8 mouse cellular contexts compared by ENCODE assay signal in the genomic region with DNA sequence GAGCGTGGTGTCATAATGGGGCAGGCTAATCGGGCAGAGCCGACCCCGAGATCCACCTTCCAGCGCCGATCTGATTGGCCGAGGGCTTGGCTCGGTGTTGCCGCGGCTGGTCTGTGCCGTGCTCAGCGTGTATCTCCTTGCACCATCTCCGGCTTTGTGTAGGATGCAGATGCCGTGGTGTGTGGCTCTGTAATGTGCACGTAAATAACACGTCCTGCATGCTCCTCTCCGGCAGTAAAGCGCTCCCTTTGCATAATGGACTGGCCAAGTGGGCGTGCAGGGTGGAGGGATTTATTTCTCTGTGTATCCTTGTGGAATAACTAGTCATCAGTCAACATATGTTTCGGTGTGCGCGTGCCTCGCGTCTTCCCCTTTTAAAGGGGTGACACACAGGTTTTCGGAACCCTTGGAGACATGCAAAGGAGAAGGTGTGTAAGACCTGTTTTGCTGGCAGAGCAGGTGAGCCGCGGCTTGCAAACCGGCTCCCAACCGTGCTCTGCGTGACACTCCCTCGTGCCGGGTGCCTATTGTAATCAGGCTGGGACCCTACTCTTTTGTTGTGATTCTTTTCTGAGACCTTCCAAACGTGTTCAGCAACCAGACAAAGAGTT. TPM values are rescaled to one million over a fixed set of nuclear protein-coding genes. Genes with fewer than 3 reads are reported as not detected.
DNase-seq lines count a peak whose midpoint lies in the region; ATAC-seq and TF ChIP-seq lines count a peak whose summit lies in the region.

No protein-coding gene starts in this region.

- WGBS in forebrain, embryonic 14.5 days, result under 1% methylated on average over 33 of the region's 33 CpGs
- under 1% methylated on average over 33 of the region's 33 CpGs for WGBS in lung, postnatal 0 days

- intact Hi-C loops in heart, postnatal 36 days (cut with DNase I), result loop anchor here (2.0 to 5.0 kb wide), 4 partner anchors 64 to 332 kb away; partner anchors contain the start of genes Eif4e and Rap1gds1

- H3K4me2 ChIP-seq in forebrain, embryonic 14.5 days (ENCODE audit: low read length), result peak overlapping the region; percentile 83
- H3K4me2 ChIP-seq in lung, postnatal 0 days (replicated peaks; ENCODE audit: low read depth, low read length), result peak overlapping the region; percentile 94

- H3K27ac ChIP-seq in forebrain, embryonic 14.5 days (ENCODE audit: low read depth, low read length), result peak overlapping the region; percentile 93
- H3K27ac ChIP-seq in layer of hippocampus, adult 2 months, result peak overlapping the region; percentile 97
- 0 out of 2 replicates have a peak overlapping the region, but pooled peaks have one; percentile 83 for H3K27ac ChIP-seq in lung, postnatal 0 days (ENCODE audit: low read length)

- TF ChIP-seq EP300 in lung, postnatal 0 days (IDR thresholded peaks at IDR 0.05), result no peak

- peak overlapping the region; percentile 89 for H3K9ac ChIP-seq in forebrain, embryonic 14.5 days (ENCODE audit: low read length)
- H3K9ac ChIP-seq in lung, postnatal 0 days (replicated peaks; ENCODE audit: low read depth), result peak overlapping the region; percentile 50; the same call in 1 of the 2 replicates

- peak overlapping the region; percentile 84 for H3K4me3 ChIP-seq in forebrain, embryonic 14.5 days (ENCODE audit: low read depth, low read length)
- H3K4me3 ChIP-seq in layer of hippocampus, adult 2 months, result peak overlapping the region; percentile 95
- peak overlapping the region; percentile 80 for H3K4me3 ChIP-seq in lung, postnatal 0 days (ENCODE audit: low read depth, low read length)

- no peaks in the 10 kb centered on the region for H3K36me3 ChIP-seq in forebrain, embryonic 14.5 days (ENCODE audit: control insufficient read depth, insufficient read depth, low read length)
- H3K36me3 ChIP-seq in lung, postnatal 0 days (ENCODE audit: insufficient read depth, low read length), result no peaks in the 10 kb centered on the region

- TF ChIP-seq CTCF in layer of hippocampus, adult 2 months (conservative IDR thresholded peaks at IDR 0.05), result no peak
- TF ChIP-seq CTCF in lung, postnatal 0 days (IDR thresholded peaks at IDR 0.05), result no peak

- peak; percentile 76 for ATAC-seq in forebrain, embryonic 14.5 days
- peak; percentile 72 for ATAC-seq in lung, postnatal 0 days

- no peaks in the 10 kb centered on the region for H3K27me3 ChIP-seq in forebrain, embryonic 14.5 days (replicated peaks; ENCODE audit: control insufficient read depth, insufficient read depth, low read length)
- H3K27me3 ChIP-seq in lung, postnatal 0 days (replicated peaks; ENCODE audit: insufficient read depth, low read length), result no peaks in the 10 kb centered on the region

- H3K9me3 ChIP-seq in forebrain, embryonic 14.5 days (replicated peaks; ENCODE audit: control insufficient read depth, low read length), result no peaks in the 10 kb centered on the region
- no peaks in the 10 kb centered on the region for H3K9me3 ChIP-seq in lung, postnatal 0 days (ENCODE audit: low read length)

- peak; percentile 81 for DNase-seq in ES-CJ7 (ENCODE audit: low read depth, low spot score)
- peak; percentile 59 for DNase-seq in c-Kit-positive CD71-positive TER-119-negative erythroid progenitor cells, embryonic 14.5 days (ENCODE audit: low read depth)
- DNase-seq in forebrain, embryonic 14.5 days (ENCODE audit: low spot score), result peak; percentile 88
- DNase-seq in heart, postnatal 36 days, result peak; percentile 56 to 58
- DNase-seq in layer of hippocampus, adult 2 months (ENCODE audit: low spot score in 2 of 2), result peak; percentile 53 to 63
- DNase-seq in lung, postnatal 0 days (ENCODE audit: low spot score), result peak; percentile 71
- DNase-seq in retina, embryonic 14.5 days (ENCODE audit: low spot score), result peak; percentile 82
- peak; percentile 70 for DNase-seq in thymus, postnatal 4 days

- peaks cover 24% of the 10 kb centered on the region for H3K4me1 ChIP-seq in forebrain, embryonic 14.5 days (ENCODE audit: control insufficient read depth, insufficient read depth, low read length)
- H3K4me1 ChIP-seq in lung, postnatal 0 days (ENCODE audit: insufficient read depth, low read depth, low read length), result peaks cover 11% of the 10 kb centered on the region; the same call in 1 of the 2 replicates

RNA-seq across cellular contexts. Expression of gene Tspan5, which starts 1.2 kb away (rescaled TPM):
- polyA plus RNA-seq in forebrain, embryonic 14.5 days (2014; fragmentation: Nextera tagmentation; extraction: Ambion mirVana), result 79.7 and 82.3 TPM in 2 replicates
- total RNA-seq in heart, postnatal 36 days (2021), result 1 to 10 TPM; 7.3 to 8.6 TPM
- 100 to 1,000 TPM; 199 to 202 TPM for total RNA-seq in layer of hippocampus, adult 2 months (2021)
- 33.0 and 35.0 TPM in 2 replicates for polyA plus RNA-seq in lung, postnatal 0 days (2015; fragmentation: Nextera tagmentation; extraction: Ambion mirVana)

Comparison
In these comparisons a context has a peak if more than half of its experiments do, and no peak if none do; other contexts are left out.
1. Peak in every context shown above with its lines: DNase-seq, ATAC-seq, H3K4me3 ChIP-seq and H3K27ac ChIP-seq.
2. RNA of gene Tspan5, which starts 1.2 kb away (total RNA-seq): 199 to 202 TPM in layer of hippocampus, adult 2 months; 7.3 to 8.6 TPM in heart, postnatal 36 days; every median in the first group is over 10 times any median in the second.